Mouse (Mus musculus) embryonic facial prominence, embryonic 11.5 days (tissue): Measurements from ENCODE around the gene Pop5. TPM values are rescaled to one million over a fixed set of nuclear protein-coding genes. Genes with fewer than 3 reads are reported as not detected.

Experiments
- ATAC-seq: fragments of 200-750 bp; cut with Nextera tagmentation; replicated peaks from 2 replicates; pipeline ENCODE4 v1.8.0; 2017; ENCODE audit warnings: low read depth; ENCODE audit not compliant: insufficient number of reproducible peaks, low FRiP score, low TSS enrichment
- DNase-seq: peaks from one replicate; pipeline ENCODE4 v3.0.0-alpha.2; 2015; ENCODE audit warnings: low spot score
- H3K27ac ChIP-seq: fragments of 300-500 bp; sonication (generic); replicated peaks from 2 replicates; pipeline ENCODE4 v1.5.1; 2014; ENCODE audit warnings: mild to moderate bottlenecking, low read depth, low read length, control low read depth
- H3K27me3 ChIP-seq: fragments of 300-500 bp; sonication (generic); 2 replicates; pipeline ENCODE4 v1.6.1; 2014; ENCODE audit warnings: mild to moderate bottlenecking, low read length, moderate library complexity, mixed read lengths; ENCODE audit not compliant: control insufficient read depth, insufficient read depth
- H3K36me3 ChIP-seq: fragments of 300-500 bp; sonication (generic); replicated peaks from 2 replicates; pipeline ENCODE4 v1.6.1; 2014; ENCODE audit warnings: low read depth, mild to moderate bottlenecking, low read length, moderate library complexity, mixed read lengths; ENCODE audit not compliant: control insufficient read depth, insufficient read depth
- H3K4me1 ChIP-seq: fragments of 300-500 bp; sonication (generic); 2 replicates; pipeline ENCODE4 v1.6.1; 2014; ENCODE audit warnings: low read length, mixed read lengths; ENCODE audit not compliant: control insufficient read depth, insufficient read depth
- H3K4me2 ChIP-seq: fragments of 300-500 bp; sonication (generic); 2 replicates; pipeline ENCODE4 v1.6.1; 2014; ENCODE audit warnings: low read depth, mild to moderate bottlenecking, control low read depth, low read length, moderate library complexity
- H3K4me3 ChIP-seq: fragments of 300-500 bp; sonication (generic); 2 replicates; pipeline ENCODE4 v1.5.1; 2014; ENCODE audit warnings: low read depth, low read length, control low read depth
- H3K9ac ChIP-seq: fragments of 300-500 bp; sonication (generic); replicated peaks from 2 replicates; pipeline ENCODE4 v1.6.1; 2014; ENCODE audit warnings: mild to moderate bottlenecking, control low read depth, low read length
- H3K9me3 ChIP-seq: fragments of 300-500 bp; sonication (generic); replicated peaks from 2 replicates; pipeline ENCODE4 v1.6.1; 2016; ENCODE audit warnings: mild to moderate bottlenecking, low read length, inconsistent platforms, mixed read lengths; ENCODE audit not compliant: control insufficient read depth
- WGBS: fragments of 180-500 bp; shearing (Covaris S2); extraction: QIAGEN DNeasy Blood & Tissue Kit; methylation state at CpG from one replicate; pipeline ENCODE4 v1.1.7; 2014; 5-methylcytosine and 5-hydroxymethylcytosine counted together
- polyA plus RNA-seq: library from polyadenylated mRNA; unstranded; fragments of >200 nt; fragmentation: Nextera tagmentation; extraction: Ambion mirVana; gene quantifications from 2 replicates; pipeline ENCODE4 v1.2.1, GENCODE M21; 2014

Pop5 gene
- polyA plus RNA-seq, 1 experiment from 2014 or later = 108 TPM

DNA sequence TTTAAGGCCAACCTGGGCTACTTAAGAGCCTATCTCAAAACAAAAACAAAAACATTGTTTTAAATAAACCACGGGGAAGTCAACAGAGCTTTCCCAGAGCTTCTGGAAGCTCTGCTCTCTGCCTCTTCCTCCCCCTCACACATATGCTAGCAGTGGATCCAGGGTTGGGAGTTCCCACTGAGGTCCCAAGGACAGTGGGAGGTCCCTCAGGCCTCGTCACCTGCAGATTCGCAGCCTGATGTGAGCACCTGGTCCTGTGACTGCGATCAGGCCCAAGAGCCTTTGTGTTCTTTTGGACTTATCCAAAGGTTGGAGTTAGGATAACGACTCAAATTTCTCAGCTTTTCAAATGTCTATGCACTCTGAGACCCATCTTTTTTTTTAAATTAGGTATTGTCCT, 27.0 kb upstream of the Pop5 start:
- DNase-seq (no peak), ATAC-seq (no peak)
- Histone ChIP-seq H3K9me3 (no peaks in the 10 kb centered on the region), H3K4me3 (no peak overlapping the region), H3K9ac (no peak overlapping the region), H3K4me2 (no peak overlapping the region), H3K27ac (no peak overlapping the region), H3K27me3 (no peaks in the 10 kb centered on the region), H3K36me3 (no peaks in the 10 kb centered on the region), H3K4me1 (peaks cover 3% of the 10 kb centered on the region; the same call in 1 of the 2 replicates)
- 56% methylated on average over 5 of the region's 5 CpGs for WGBS

DNA sequence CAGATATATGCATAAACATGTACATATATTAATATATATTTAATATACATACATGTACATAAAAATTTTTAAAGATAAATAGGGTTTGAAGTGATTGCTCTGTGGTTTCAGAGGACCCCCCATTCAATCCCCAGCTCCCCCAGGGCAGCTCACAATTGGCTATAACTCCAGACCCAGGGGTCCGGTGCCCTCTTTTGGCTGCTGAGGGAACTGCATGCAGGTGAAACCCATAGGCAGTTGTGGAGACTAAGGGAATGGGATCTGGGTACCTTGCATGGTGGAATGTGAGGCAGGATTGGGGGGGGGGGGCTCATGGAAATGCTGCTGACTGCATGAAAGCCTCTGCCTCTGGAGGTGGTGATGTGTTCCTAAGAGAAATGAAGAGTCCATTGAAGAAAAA, 25.3 kb upstream of the Pop5 start:
- H3K9ac ChIP-seq = no peak overlapping the region
- peak; percentile 55 for DNase-seq
- ATAC-seq = no peak
- H3K4me1 ChIP-seq = peaks cover 2% of the 10 kb centered on the region; the same call in 1 of the 2 replicates
- H3K27me3 ChIP-seq = no peaks in the 10 kb centered on the region
- WGBS = 9% methylated on average over 1 of the region's 1 CpGs
- no peak overlapping the region for H3K4me3 ChIP-seq
- no peak overlapping the region for H3K27ac ChIP-seq
- no peak overlapping the region for H3K4me2 ChIP-seq
- H3K36me3 ChIP-seq = no peaks in the 10 kb centered on the region
- H3K9me3 ChIP-seq = no peaks in the 10 kb centered on the region

DNA sequence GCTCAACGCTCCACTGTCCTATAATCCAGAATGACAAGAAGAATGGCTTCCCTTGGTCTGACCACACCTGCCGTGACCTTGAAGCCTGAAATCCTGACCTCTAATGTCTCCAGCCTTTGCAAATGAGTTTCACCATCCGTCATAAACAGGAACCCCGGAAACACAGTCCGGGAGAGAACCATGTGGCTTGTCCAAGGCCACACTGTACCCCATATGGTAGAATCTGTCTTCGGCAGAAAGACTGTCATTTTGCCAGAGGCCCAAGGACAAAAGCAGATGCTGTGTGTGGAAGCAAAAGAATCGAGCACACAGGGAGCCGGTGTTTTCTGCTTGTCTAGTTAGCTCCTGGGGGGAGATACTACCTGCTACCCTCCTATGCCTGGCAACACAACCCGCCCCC, 23.2 kb upstream of the Pop5 start:
- Histone ChIP-seq H3K4me1 (peaks cover 4% of the 10 kb centered on the region; the same call in 1 of the 2 replicates), H3K4me3 (no peak overlapping the region), H3K9ac (no peak overlapping the region), H3K27me3 (no peaks in the 10 kb centered on the region), H3K36me3 (no peaks in the 10 kb centered on the region), H3K9me3 (no peaks in the 10 kb centered on the region), H3K27ac (no peak overlapping the region), H3K4me2 (no peak overlapping the region)
- WGBS = 75% methylated on average over 9 of the region's 9 CpGs
- ATAC-seq = no peak
- DNase-seq = no peak

DNA sequence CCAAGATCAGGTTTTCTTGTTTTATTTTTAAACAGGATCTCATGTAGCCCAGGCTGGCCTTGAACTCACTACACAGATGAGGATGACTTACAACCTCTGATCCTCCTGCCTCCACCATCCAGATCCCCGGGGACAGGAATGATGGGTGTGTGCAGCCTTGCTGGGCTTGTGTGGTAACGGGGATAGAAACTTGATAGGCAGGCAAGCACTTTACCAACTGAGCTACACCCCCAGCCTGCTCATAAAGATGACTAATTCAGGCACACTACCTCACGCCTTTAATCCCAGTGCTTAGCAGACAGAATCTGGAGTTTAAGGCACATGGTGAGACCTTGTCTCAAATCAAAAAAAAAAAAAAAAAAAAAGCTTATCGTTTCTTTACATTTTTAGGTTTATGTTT, 22.8 kb upstream of the Pop5 start:
- Histone ChIP-seq H3K4me2 (no peak overlapping the region), H3K27me3 (no peaks in the 10 kb centered on the region), H3K36me3 (no peaks in the 10 kb centered on the region), H3K27ac (no peak overlapping the region), H3K4me3 (no peak overlapping the region), H3K9ac (no peak overlapping the region), H3K9me3 (no peaks in the 10 kb centered on the region), H3K4me1 (peaks cover 4% of the 10 kb centered on the region; the same call in 1 of the 2 replicates)
- no peak for ATAC-seq
- WGBS = 70% methylated on average over 4 of the region's 4 CpGs
- no peak for DNase-seq

DNA sequence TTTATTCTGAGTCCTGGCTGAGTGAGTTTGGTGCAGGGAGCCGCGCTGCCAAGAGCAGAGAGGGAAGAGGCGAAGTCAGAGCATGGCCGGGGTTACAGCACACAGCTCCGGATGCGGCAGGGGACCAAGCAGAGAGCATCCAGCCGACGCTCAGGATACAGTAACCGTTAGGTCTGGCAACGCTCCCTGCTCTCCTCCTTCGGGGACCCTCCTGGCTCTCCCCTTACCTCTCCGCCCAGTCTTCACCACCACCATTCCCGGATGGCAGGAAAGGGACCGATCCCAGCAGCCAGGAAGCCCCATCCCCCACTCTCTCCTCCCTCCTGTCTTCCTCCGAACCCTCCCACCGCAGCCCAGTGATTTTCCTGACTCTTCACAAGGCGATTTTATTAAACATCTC, 20.8 kb upstream of the Pop5 start:
- peak overlapping the region; percentile 42 for H3K4me3 ChIP-seq
- no peak for ATAC-seq
- WGBS = 0% methylated on average over 17 of the region's 17 CpGs
- no peak overlapping the region for H3K27ac ChIP-seq
- DNase-seq = peak; percentile 68
- H3K36me3 ChIP-seq = no peaks in the 10 kb centered on the region
- H3K9ac ChIP-seq = peak overlapping the region; percentile 69
- no peaks in the 10 kb centered on the region for H3K9me3 ChIP-seq
- H3K27me3 ChIP-seq = no peaks in the 10 kb centered on the region
- H3K4me2 ChIP-seq = peak overlapping the region; percentile 72
- peaks cover 4% of the 10 kb centered on the region; the same call in 1 of the 2 replicates for H3K4me1 ChIP-seq

DNA sequence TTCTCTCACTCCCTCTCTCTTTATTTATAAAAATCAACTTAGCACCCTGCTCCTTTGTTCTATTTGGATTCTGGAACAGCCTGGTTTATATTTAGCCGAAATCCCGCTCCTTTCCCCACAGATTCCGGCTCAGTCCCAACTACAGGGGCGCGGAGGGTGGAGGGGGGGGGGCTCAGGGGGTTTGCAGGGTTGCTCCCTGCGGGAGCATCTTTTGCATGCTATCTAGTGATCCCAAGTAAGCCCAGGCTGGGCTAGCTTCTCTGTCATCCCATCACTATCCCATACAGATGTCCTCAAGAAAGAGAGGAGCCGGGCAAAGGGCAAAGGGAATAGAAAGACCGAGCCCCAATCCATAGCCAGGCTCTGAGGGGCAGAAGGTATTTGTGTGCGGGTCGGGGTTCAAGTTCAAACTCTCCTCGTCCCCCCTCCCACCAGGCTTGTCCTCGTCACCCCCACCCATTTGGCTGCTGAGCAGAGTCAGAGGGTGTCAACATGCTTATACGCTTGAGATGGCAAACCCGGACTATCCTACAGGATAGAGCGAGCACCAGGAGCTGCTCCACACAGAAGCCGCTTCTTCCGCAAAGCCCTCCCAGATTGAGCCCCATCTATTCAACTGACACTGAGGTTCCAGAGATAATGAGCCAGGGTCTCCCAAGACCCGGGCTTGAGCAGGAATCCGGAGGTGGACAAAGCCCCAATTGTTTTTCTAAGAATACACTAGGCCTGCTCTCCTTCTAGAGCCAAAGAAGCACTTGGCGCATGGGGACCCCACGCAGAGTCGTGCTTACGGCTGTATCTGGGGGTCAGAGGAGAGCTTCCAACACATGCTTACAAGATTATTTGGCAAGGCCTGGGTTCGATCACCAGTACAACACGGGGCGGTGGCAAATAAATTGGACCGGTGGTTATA, 20.1 kb upstream of the Pop5 start:
- no peaks in the 10 kb centered on the region for H3K9me3 ChIP-seq
- WGBS = 12% methylated on average over 27 of the region's 27 CpGs
- ATAC-seq (peak; percentile 41), DNase-seq (no peak)
- no peak overlapping the region for H3K27ac ChIP-seq
- peak overlapping the region; percentile 69 for H3K9ac ChIP-seq
- no peaks in the 10 kb centered on the region for H3K27me3 ChIP-seq
- peak overlapping the region; percentile 72 for H3K4me2 ChIP-seq
- no peaks in the 10 kb centered on the region for H3K36me3 ChIP-seq
- peak overlapping the region; percentile 42 for H3K4me3 ChIP-seq
- peaks cover 4% of the 10 kb centered on the region; the same call in 1 of the 2 replicates for H3K4me1 ChIP-seq

DNA sequence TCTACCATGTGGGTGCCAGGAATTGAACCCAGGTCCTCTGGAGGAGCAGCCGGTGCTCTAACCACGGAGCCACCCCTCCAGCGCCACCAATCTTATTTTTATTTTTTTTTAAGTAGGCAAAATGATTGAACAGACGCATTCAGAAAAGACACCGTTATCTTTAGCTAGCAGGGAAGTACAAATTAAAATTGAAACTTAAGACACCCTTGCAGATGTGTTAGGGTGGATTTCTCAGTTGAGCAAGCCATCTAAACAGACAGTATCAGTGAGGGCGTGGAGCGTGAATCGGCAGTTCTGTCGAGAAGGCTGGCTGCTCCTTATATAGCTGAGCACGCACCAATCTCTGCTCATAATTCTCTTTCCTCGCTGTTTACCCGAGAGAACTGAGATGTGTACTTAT, 17.6 kb upstream of the Pop5 start:
- H3K27me3 ChIP-seq = no peaks in the 10 kb centered on the region
- 90% methylated on average over 12 of the region's 12 CpGs for WGBS
- no peaks in the 10 kb centered on the region for H3K36me3 ChIP-seq
- no peaks in the 10 kb centered on the region for H3K9me3 ChIP-seq
- no peak for DNase-seq
- H3K27ac ChIP-seq = no peak overlapping the region
- no peak overlapping the region for H3K4me3 ChIP-seq
- no peak overlapping the region for H3K4me2 ChIP-seq
- ATAC-seq = no peak
- H3K4me1 ChIP-seq = peaks cover 4% of the 10 kb centered on the region; the same call in 1 of the 2 replicates
- H3K9ac ChIP-seq = no peak overlapping the region

DNA sequence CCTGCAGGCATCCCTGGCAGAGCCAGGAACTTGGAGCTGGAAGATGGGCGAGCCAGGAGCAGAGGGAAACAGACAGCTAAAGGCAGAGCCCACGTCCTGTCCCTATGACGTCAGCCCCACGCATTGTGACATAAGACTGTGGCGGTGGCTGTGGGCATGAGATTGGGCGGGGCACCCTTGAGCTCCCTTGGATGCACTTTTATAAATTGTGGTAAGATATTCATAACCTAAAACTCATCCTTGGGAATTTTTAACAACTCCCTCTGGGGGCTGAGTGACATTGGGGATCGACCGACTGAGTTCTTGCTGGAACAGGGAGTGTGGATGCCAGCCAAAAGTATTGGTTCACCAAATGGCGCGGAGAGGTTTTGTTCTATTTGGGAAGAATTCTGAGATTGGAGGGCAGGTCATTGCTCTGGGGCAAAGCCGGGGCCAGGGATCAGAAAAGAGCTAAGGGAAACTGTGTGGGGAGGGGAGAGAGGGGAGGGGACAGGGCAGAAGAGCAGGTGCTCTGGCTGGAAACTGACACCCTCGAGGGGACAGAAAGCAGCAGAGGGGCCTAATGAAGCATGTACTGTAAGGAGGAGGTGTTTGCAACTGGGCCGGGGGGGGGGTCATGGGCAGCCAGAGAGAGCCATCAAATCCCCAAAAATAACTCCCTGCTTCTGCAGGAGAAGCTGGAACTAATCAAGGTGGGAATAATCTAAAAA, 14.6 kb upstream of the Pop5 start:
- ATAC-seq (no peak), DNase-seq (no peak)
- no peaks in the 10 kb centered on the region for H3K36me3 ChIP-seq
- no peak overlapping the region for H3K9ac ChIP-seq
- H3K27me3 ChIP-seq = no peaks in the 10 kb centered on the region
- H3K4me1 ChIP-seq = no peaks in the 10 kb centered on the region; the same call in 1 of the 2 replicates
- no peak overlapping the region for H3K4me3 ChIP-seq
- H3K27ac ChIP-seq = no peak overlapping the region
- H3K4me2 ChIP-seq = no peak overlapping the region
- H3K9me3 ChIP-seq = no peaks in the 10 kb centered on the region
- WGBS = 28% methylated on average over 13 of the region's 13 CpGs
